Mouse (Mus musculus): ENCODE data around the gene Stmn1. TPM values are rescaled to one million over a fixed set of nuclear protein-coding genes. Genes with fewer than 3 reads are reported as not detected.

Gene Stmn1
- 171 and 196 TPM in 2 replicates for total RNA-seq (2014; fragmentation: Nextera tagmentation)
- 804 and 935 TPM in 2 replicates for total RNA-seq (2017)
- 93.2 and 179 TPM in 2 replicates for polyA plus RNA-seq (2012)

DNA sequence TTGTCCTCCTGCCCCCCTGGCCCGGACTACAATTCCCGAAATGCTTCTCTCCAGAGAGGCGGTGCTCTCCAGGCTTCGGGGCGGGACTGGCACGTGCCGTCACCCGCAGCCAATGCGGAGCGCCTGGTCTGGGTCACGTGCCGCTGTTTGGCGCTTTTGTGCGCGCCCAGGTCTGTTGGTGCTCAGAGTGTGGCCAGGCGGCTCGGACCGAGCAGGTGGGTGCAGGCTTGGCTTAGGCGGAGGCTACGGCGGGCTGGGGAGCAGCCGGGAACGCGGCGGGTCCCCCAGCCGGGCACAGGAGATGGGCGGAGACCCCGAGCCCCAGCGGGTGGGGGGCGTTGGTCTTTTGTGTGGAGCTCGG, at the start of gene Stmn1:
Gene Stmn1, plus strand, starts transcription at position 106 of the 361 bp plus-strand sequence.
- TF ChIP-seq TAL1 (conservative IDR thresholded peaks at IDR 0.05; ENCODE audit: low read depth, low read length) (no peak), CTCF (IDR thresholded peaks at IDR 0.05; ENCODE audit: low read depth, low read length) (no peak), POLR2AphosphoS5 (IDR thresholded peaks at IDR 0.05; ENCODE audit: insufficient replicate concordance, low read depth, low read length) (no peak), GATA2 (IDR thresholded peaks at IDR 0.05; ENCODE audit: borderline replicate concordance, low read depth, low read length) (no peak), GATA1 (IDR thresholded peaks at IDR 0.05; ENCODE audit: borderline replicate concordance, low read length) (no peak)
- H3K36me3 ChIP-seq (replicated peaks): peaks cover 26% of the 10 kb centered on the region
- peak within 1 kb of the TSS; percentile 81 for H3K4me3 ChIP-seq (ENCODE audit: low read depth, low read length)
- no peaks in the 10 kb centered on the region for H3K9me3 ChIP-seq (replicated peaks)
- H3K4me1 ChIP-seq (ENCODE audit: insufficient read depth, low read depth, low read length): peaks cover 22% of the 10 kb centered on the region
- H3K27me3 ChIP-seq (ENCODE audit: insufficient read depth, low read length): peaks cover 25% of the 10 kb centered on the region
- ATAC-seq (ENCODE audit: extremely low read depth, insufficient number of reproducible peaks, low FRiP score, poor library complexity, severe bottlenecking): peak; percentile 78
- peak; percentile 86 for DNase-seq (ENCODE audit: low spot score)

DNA sequence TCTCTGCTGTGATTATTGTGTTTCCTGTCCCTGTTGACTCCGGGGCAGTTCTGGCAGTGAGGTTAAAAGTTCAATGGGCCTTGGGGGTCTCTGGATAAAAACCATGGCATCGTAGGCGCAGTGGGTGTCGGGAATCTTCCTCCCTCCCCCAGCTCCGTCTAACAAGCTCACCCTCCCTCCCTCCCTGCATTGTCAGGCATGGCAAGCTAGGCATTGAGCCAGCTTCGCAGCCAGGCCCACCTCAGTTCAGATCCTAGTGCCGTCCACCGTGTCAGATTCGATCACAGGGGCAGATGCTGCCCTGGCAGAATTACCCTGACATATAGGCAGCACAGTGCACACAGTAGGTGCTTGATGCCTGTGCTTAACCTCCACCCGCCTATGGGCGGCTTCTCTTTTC, 46.1 kb upstream of the Stmn1 start:
- no peak for TF ChIP-seq GATA2 (IDR thresholded peaks at IDR 0.05; ENCODE audit: borderline replicate concordance, low read depth, low read length)
- TF ChIP-seq TAL1 (conservative IDR thresholded peaks at IDR 0.05; ENCODE audit: low read depth, low read length): no peak
- no peak for TF ChIP-seq CTCF (IDR thresholded peaks at IDR 0.05; ENCODE audit: low read depth, low read length)
- TF ChIP-seq GATA1 (IDR thresholded peaks at IDR 0.05; ENCODE audit: borderline replicate concordance, low read length): no peak
- TF ChIP-seq POLR2AphosphoS5 (IDR thresholded peaks at IDR 0.05; ENCODE audit: insufficient replicate concordance, low read depth, low read length): no peak
- DNase-seq (ENCODE audit: low spot score) (no peak), ATAC-seq (ENCODE audit: extremely low read depth, insufficient number of reproducible peaks, low FRiP score, poor library complexity, severe bottlenecking) (no peak)
- Histone ChIP-seq H3K4me3 (ENCODE audit: low read depth, low read length) (no peak overlapping the region), H3K36me3 (replicated peaks) (peaks cover 75% of the 10 kb centered on the region), H3K4me1 (ENCODE audit: insufficient read depth, low read depth, low read length) (no peaks in the 10 kb centered on the region), H3K9me3 (replicated peaks) (no peaks in the 10 kb centered on the region), H3K27me3 (ENCODE audit: insufficient read depth, low read length) (peaks cover 25% of the 10 kb centered on the region; the same call in 1 of the 2 replicates)

DNA sequence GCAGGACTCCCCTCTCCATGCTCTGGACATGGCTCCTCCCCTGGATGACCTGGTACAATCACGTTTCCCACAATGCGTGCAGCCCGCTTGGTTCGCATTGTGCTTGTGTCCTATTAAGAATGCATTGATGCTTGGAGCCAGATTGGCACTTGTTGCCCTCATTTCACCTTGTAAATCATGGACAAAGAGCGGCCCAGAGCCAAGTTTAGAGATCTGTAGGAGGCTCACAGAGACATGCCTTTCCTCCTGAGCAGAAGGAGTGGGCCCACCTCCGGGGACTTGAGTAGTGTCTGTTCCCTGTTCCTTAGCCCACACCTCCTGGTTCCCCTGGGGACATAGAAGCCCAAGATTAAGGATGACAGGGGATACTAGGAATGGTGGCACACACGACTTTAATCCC, 44.2 kb upstream of the Stmn1 start:
- TF ChIP-seq CTCF (IDR thresholded peaks at IDR 0.05; ENCODE audit: low read depth, low read length) (no peak), POLR2AphosphoS5 (IDR thresholded peaks at IDR 0.05; ENCODE audit: insufficient replicate concordance, low read depth, low read length) (no peak), TAL1 (conservative IDR thresholded peaks at IDR 0.05; ENCODE audit: low read depth, low read length) (no peak), GATA1 (IDR thresholded peaks at IDR 0.05; ENCODE audit: borderline replicate concordance, low read length) (no peak), GATA2 (IDR thresholded peaks at IDR 0.05; ENCODE audit: borderline replicate concordance, low read depth, low read length) (no peak)
- DNase-seq (ENCODE audit: low spot score) (no peak), ATAC-seq (ENCODE audit: extremely low read depth, insufficient number of reproducible peaks, low FRiP score, poor library complexity, severe bottlenecking) (no peak)
- Histone ChIP-seq H3K9me3 (replicated peaks) (no peaks in the 10 kb centered on the region), H3K36me3 (replicated peaks) (peaks cover 64% of the 10 kb centered on the region), H3K4me3 (ENCODE audit: low read depth, low read length) (no peak overlapping the region), H3K27me3 (ENCODE audit: insufficient read depth, low read length) (peaks cover 24% of the 10 kb centered on the region; the same call in 1 of the 2 replicates), H3K4me1 (ENCODE audit: insufficient read depth, low read depth, low read length) (no peaks in the 10 kb centered on the region)

DNA sequence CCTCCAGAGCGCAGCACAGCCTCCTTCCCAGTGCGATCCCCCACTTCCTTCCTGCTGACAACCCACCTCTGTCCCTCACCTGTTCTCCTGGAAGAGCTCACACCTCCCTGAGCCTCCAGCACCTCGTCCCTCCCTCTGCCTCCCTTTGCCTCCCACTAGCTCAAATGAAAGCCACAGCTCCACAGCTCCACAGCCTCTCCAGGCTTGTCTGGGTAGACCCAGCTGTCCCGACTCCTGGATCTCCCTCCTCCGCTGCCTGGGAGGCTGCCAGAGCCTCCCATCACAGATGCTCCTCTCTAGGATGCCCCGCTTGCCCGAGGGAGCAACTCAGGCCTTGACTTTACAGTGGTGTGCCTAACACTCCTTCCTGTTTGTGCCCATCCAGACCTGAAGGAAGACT, 43.0 kb upstream of the Stmn1 start:
- peaks cover 29% of the 10 kb centered on the region for H3K27me3 ChIP-seq (ENCODE audit: insufficient read depth, low read length)

DNA sequence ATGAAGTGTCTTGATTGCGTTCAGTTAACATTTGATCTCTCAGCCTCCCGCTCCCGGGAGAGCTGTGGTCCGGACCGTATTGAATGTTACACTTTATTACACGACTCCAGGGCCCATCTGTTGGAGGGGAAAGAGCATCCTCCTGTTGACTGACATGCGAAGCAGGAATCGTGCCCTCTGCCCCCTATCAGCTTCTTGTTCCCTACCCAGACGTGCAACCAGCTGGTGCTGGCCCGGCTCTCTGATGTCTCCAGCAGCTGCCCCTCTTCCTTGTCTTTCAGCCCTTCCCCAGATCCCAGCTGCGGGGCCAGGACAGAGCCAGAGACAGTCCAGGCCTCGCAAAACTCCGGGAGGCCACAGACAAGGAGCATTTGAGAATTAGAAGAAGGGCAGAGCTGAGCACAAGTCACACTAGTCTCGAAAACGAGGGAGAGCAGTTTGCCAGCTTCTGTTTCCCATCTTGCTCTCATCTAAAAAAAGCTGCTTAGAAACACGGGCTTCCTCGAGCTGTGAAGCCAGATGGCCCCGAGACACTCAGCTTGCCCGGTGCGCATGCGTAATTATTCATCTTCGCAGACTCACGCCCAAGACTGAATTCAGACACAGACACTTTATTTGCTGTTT, 37.6 kb upstream of the Stmn1 start:
- no peak for ATAC-seq (ENCODE audit: extremely low read depth, insufficient number of reproducible peaks, low FRiP score, poor library complexity, severe bottlenecking)
- no peak for TF ChIP-seq GATA2 (IDR thresholded peaks at IDR 0.05; ENCODE audit: borderline replicate concordance, low read depth, low read length)
- no peak for TF ChIP-seq CTCF (IDR thresholded peaks at IDR 0.05; ENCODE audit: low read depth, low read length)
- no peak for TF ChIP-seq POLR2AphosphoS5 (IDR thresholded peaks at IDR 0.05; ENCODE audit: insufficient replicate concordance, low read depth, low read length)
- TF ChIP-seq TAL1 (conservative IDR thresholded peaks at IDR 0.05; ENCODE audit: low read depth, low read length): no peak
- no peak for TF ChIP-seq GATA1 (IDR thresholded peaks at IDR 0.05; ENCODE audit: borderline replicate concordance, low read length)
- peaks cover 55% of the 10 kb centered on the region for H3K27me3 ChIP-seq (ENCODE audit: insufficient read depth, low read length)
- peaks cover 7% of the 10 kb centered on the region for H3K4me1 ChIP-seq (ENCODE audit: insufficient read depth, low read depth, low read length)
- H3K36me3 ChIP-seq (replicated peaks): peaks cover 13% of the 10 kb centered on the region
- no peak overlapping the region for H3K4me3 ChIP-seq (ENCODE audit: low read depth, low read length)
- no peaks in the 10 kb centered on the region for H3K9me3 ChIP-seq (replicated peaks)
- DNase-seq (ENCODE audit: low spot score): no peak

More for the DNA sequence above, 43.0 kb upstream of the Stmn1 start:
- ATAC-seq (ENCODE audit: extremely low read depth, insufficient number of reproducible peaks, low FRiP score, poor library complexity, severe bottlenecking): no peak
- DNase-seq (ENCODE audit: low spot score): no peak
- Histone ChIP-seq H3K4me1 (ENCODE audit: insufficient read depth, low read depth, low read length) (no peaks in the 10 kb centered on the region), H3K36me3 (replicated peaks) (peaks cover 54% of the 10 kb centered on the region), H3K4me3 (ENCODE audit: low read depth, low read length) (no peak overlapping the region), H3K9me3 (replicated peaks) (no peaks in the 10 kb centered on the region)
- TF ChIP-seq CTCF (IDR thresholded peaks at IDR 0.05; ENCODE audit: low read depth, low read length) (no peak), GATA1 (IDR thresholded peaks at IDR 0.05; ENCODE audit: borderline replicate concordance, low read length) (no peak), TAL1 (conservative IDR thresholded peaks at IDR 0.05; ENCODE audit: low read depth, low read length) (no peak), GATA2 (IDR thresholded peaks at IDR 0.05; ENCODE audit: borderline replicate concordance, low read depth, low read length) (no peak), POLR2AphosphoS5 (IDR thresholded peaks at IDR 0.05; ENCODE audit: insufficient replicate concordance, low read depth, low read length) (no peak)

DNA sequence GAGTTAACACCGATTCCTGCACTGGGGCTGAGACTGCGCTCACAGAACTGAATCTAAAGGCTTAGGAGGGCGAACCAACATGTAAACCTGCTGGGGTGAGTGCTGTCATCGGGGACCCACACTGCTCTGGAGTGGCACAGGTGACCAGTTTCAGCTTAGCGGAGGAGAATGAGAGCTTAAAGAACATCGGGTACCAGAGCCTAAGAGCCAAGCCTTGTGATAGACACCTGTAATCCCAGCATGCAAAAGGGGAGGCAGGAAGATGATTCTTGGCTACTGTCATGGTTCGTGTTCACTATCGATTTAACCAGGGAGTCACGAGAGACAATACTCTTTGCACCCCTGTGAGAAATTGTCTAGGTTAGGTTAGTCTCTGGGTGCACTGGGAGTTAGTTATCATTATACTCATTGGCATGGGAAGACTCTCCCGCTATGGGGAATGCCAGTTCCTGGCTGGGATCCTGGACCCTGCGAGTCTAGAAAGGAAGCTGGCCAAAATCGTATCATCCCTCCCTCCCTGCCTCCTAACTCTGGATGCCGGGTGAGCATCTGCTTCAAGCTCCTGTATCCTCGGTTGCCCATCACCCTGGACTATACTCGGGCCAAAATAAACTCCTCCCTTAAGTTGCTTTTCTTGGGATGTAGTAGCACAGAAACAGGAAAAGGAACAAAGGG, 35.3 kb upstream of the Stmn1 start:
- H3K27me3 ChIP-seq (ENCODE audit: insufficient read depth, low read length): peaks cover 67% of the 10 kb centered on the region
- no peak for TF ChIP-seq TAL1 (conservative IDR thresholded peaks at IDR 0.05; ENCODE audit: low read depth, low read length)
- TF ChIP-seq GATA2 (IDR thresholded peaks at IDR 0.05; ENCODE audit: borderline replicate concordance, low read depth, low read length): no peak
- no peak for TF ChIP-seq CTCF (IDR thresholded peaks at IDR 0.05; ENCODE audit: low read depth, low read length)
- no peak for TF ChIP-seq POLR2AphosphoS5 (IDR thresholded peaks at IDR 0.05; ENCODE audit: insufficient replicate concordance, low read depth, low read length)
- TF ChIP-seq GATA1 (IDR thresholded peaks at IDR 0.05; ENCODE audit: borderline replicate concordance, low read length): no peak

More for the DNA sequence above, 35.3 kb upstream of the Stmn1 start:
- H3K9me3 ChIP-seq (replicated peaks): no peaks in the 10 kb centered on the region
- H3K4me3 ChIP-seq (ENCODE audit: low read depth, low read length): no peak overlapping the region
- no peaks in the 10 kb centered on the region for H3K36me3 ChIP-seq (replicated peaks)
- peaks cover 7% of the 10 kb centered on the region for H3K4me1 ChIP-seq (ENCODE audit: insufficient read depth, low read depth, low read length)
- DNase-seq (ENCODE audit: low spot score) (no peak), ATAC-seq (ENCODE audit: extremely low read depth, insufficient number of reproducible peaks, low FRiP score, poor library complexity, severe bottlenecking) (no peak)
